Comparison of ENCODE assay signal across 19 mouse cellular contexts in genomic region chr4:135124732-135125131, GRCm38 (mm10). TPM values are rescaled to one million over a fixed set of nuclear protein-coding genes. Genes with fewer than 3 reads are reported as not detected.
"Had no signal": no experiment of that assay in that cellular context is flagged by ENCODE, and none has a peak within 500 bp of the region (broad histone marks: within the 10 kb centered on the region; RNA-seq: fewer than 3 reads in every experiment).

No protein-coding gene starts in this region.

- H3K36me3 ChIP-seq: midbrain, embryonic 10.5 days; midbrain, embryonic 12.5 days; neural tube, embryonic 12.5 days had no signal

- H3K9me3 ChIP-seq: midbrain, embryonic 10.5 days; midbrain, embryonic 12.5 days; neural tube, embryonic 12.5 days had no signal

- DNase-seq: lung, adult 18-20 months; lung, embryonic 14.5 days; lung, postnatal 10 days; lung, postnatal 4 days; midbrain, embryonic 14.5 days; retina, postnatal 1 day; right cerebral cortex, adult 18-20 months; right cerebral cortex, postnatal 25 days; right cerebral cortex, postnatal 4 days; spleen, adult 18-20 months; thymus, adult 18-20 months; thymus, postnatal 14 days; thymus, postnatal 36 days had no signal

- H3K4me3 ChIP-seq: midbrain, embryonic 10.5 days; midbrain, embryonic 12.5 days; myocyte; neural tube, embryonic 12.5 days had no signal

- ATAC-seq: midbrain, embryonic 16.5 days had no signal

- H3K9ac ChIP-seq: lung, embryonic 14.5 days; midbrain, embryonic 12.5 days; neural tube, embryonic 12.5 days had no signal

- H3K4me2 ChIP-seq: lung, embryonic 14.5 days; midbrain, embryonic 12.5 days; neural tube, embryonic 12.5 days had no signal

- H3K27ac ChIP-seq: midbrain, embryonic 10.5 days; midbrain, embryonic 12.5 days; neural tube, embryonic 12.5 days had no signal

RNA-seq across cellular contexts. Expression of gene Runx3, which starts 4.3 kb away (rescaled TPM):
- polyA plus RNA-seq: midbrain, embryonic 12.5 days; midbrain, embryonic 14.5 days; midbrain, embryonic 16.5 days; neural tube, embryonic 14.5 days had no signal
